Mouse (Mus musculus) lung, postnatal 10 days (tissue): ENCODE data around the gene Timm44.

Experiments used
- DNase-seq: peaks from one replicate; pipeline ENCODE4 v3.0.0; 2021

Gene Timm44

DNA sequence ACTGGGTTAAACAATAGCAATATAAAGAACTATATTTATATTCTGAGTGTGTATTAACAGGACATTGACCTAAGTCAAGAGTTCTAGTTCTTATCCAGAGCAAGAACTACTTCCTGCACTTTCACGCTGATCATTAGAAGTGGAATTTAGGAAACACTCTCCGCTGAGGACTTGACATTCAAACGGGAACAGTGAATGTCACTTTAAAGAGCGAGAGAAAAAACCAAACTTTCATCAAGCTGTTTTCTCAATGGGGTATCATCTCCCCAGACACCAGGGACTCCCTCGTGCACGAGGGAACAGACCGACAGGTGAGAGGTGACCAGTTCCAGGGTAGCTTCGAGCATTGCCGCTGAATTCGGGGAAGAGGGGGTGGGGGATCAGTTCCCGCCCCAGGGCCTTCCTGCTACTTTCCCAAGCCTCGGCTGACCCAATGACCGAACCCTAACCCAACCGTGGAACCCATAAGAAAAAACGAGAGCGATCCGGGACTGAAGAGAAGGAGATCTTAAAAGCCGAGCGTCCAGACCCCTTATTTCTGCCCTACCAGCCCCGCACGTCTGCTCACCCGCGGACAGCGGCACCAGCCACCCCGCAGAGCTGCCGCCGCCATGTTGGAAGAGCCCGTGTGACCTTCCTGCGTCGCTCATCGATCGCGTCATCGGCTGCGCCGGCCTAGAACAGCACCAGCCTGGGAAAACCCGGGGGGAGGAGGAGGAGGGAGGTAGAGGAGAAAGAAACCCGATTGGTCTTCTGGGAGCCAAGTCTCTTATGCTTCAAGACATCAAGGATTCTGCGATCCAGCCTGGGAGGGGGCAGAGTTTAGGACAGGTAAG lies at the start of gene Timm44:
TSS of gene Timm44 (minus strand) at position 639 of the 836 bp plus-strand sequence.
- DNase-seq = peak; percentile 98

DNA sequence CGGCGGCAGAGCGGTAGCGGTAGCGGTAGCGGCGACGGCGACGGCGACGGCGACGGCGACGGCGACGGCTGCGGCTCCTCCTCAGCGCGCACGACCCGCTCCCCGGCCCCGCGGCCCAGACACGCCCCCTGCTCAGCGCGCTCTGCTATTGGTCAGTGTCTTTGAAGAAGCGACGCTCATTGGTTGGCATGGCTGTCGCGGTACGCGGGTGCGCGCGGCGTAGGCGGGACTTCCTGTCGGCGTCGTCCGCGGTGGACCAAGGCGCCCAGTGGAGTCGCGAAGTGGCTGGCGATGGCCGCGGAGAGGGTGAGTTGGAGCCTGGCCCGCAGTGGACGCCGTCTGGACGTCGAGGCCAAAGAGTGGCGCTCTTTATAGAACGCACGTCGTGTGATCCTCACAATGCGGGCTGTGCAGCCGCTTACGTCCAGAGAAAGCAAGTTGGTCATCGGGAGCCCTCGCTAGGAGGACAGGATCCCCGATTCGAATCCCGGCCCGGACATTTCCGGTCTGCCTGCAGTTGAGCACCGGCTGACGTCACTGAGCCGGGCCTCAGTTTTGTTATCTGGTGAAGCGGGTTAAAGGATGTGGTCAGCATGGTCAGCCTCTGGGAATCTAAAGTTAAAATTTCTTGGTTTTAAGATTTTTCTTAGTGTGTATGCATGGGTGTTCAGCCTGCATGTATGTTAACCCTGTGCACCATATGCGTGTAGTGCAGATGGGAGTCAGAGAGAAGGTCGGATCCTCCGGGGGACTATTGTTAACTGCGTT lies 49.5 kb upstream of the Timm44 start, which contains the start of the genes Ccl25 and Elavl1:
TSS of gene Ccl25 (plus strand) at position 228 of the 768 bp plus-strand sequence.
TSS of gene Elavl1 (minus strand) at position 431 of the 768 bp plus-strand sequence.
- peak; percentile 98 for DNase-seq

DNA sequence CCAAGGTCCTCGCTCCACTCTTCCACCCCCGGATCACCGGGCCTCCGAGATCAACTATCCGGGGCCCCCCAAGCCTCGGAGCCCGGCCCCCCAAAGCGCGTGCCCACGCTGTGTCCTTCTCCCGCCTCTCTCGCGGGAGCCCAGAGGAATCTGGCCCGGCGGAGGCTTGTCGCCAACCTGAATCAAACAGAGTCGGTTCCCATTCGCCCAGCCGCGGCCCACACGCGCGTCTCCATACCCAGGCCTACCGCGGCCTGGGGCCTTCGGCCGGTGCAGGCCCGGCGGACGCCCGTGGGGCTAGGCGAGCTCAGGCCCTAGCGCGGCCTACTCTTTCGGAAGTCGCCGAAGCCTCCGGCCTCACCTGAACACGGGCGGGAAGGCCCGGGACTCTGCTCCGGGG lies 48.8 kb upstream of the Timm44 start:
- DNase-seq = peak; percentile 53

DNA sequence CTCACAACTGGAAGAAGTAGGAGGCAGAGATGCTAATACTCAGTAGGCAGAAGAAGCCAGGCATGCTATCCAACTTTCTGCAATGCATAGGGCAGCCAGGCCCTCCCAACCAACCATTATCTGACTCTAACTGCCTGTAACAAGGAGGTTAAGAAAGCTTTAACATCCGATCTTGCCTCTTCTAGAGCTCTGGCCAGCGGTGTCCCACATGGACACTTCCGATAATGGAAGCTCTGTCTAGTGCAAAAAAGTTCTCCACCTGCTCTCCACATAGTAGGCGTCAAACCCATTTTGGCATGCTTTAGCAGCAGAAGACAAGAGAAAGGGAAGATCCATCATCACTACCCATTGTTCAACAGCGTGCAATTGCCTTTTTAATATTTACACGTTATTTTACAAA lies 48.2 kb upstream of the Timm44 start:
- DNase-seq = no peak

DNA sequence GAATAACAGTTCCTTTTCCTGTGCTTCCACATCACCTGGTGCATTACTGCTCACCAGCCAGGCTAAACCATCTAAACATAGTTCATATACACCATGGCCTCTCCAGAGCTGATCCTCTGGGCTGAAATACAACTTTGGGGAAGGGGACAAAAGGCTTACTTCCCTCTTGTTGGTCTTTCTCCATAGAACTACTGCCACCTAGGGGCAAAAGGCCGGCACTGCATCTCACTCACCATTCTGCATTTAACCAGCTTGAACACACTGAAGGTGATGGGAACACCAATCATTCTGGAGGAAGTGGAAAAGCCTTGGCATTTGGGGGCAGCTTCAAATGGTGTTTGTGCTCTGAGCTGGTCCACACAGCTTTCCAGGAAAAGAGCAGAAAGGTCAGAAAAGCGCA lies 46.8 kb upstream of the Timm44 start:
- DNase-seq = peak; percentile 90

DNA sequence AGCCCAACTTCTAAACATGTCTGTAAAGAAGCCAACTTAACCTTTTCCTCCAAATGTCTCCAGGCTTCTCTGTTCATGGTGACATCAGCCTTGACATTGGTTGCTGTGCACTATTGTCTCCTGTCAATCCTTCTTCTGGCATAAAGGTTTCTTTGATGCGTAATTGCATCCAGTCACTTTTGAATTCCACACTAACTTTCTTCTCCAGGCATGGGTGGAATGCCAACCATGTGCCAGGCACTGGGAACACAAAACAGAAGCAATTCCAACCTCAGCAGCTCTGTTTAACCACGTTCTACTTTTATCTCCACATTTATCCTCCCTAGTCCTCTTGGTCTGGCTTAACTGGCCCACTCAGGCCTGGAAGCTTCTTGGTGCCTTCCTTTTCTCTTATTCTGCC lies 45.3 kb upstream of the Timm44 start:
- DNase-seq = no peak

DNA sequence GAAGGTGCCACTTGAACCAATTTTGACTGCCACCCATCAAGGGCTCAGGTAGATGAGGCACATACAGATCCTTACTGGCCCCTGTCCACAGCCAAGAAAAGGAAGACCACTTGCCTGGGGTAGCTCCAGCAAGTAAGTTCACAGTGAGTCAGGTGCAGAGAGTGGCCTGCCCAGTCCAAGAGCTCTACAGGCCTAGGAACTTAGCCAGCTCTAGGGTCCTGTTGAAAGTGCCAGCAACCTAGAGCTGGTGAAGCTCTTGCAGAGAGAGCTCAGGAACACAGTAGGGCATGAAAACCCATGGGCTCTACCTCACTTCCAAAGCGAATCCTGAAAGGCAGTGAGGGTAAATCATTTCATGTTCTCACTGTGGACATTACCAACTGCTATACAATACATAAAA lies 44.7 kb upstream of the Timm44 start:
- no peak for DNase-seq

DNA sequence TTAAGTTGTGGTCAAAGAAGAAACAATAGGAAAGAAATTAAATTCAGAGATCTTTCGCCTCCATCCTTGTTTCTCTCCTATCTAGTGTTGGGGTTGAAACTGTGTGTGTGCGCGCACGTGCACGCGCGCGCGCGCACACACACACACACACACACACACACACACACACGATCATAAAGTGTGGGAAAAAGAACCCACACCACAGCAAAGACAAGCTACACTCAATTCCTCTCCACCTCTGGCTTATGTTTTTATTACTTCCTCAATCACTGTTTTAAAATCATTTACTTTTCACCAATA lies 43.8 kb upstream of the Timm44 start:
- DNase-seq = no peak

DNA sequence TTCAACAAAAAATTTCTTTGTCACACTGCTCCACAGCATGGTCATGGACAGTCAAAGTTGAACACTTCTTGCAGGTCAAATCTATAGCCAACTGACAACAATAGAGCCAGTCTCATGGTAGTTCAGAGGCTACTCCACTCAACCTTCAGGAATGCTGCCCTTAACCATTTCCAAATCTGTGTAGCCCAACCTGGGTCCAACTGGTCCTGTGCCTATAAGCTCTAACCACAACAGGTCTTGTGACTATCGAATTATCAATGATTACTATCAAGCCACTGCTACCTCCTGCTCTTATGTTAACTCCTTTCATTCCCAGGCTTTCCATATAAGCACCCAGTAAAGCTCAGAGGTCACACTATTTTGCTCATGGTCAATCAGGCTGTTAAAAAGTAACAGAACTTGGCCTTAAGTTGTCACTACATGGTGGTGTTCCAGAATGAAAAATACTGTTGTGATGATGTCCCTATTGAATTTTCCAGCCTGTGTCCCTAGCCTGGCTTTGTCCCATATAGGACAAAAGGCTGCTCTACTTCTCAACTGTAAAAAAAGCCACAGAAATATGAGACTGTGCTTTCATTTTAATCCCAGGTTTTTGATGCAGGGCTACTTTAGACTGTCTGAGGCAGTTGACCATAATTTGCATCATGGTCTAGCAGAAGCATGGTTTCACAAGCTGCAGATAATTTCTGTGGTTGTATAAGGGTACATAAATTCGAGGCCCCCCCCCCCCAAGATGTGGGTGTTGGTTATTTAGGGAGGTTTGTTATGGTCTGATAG lies 43.3 kb upstream of the Timm44 start:
- DNase-seq = no peak

DNA sequence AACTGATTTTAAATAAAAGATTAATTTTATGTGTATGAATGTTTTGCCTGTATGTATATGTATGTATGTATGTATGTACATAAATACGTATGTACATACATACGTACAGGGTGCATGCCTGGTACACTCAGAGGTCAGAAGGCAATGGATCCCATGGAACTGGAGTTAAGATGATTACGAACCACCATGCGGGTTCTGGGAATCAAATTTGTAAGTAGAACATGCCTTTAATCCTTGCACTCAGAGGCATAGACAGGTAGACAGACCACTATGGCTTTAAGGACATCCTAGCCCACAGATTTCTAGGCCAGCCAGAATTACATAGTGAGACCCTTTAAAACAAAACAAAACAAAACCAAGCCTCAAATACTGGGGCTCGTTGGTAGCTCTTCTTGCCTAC lies 42.4 kb upstream of the Timm44 start:
- no peak for DNase-seq

DNA sequence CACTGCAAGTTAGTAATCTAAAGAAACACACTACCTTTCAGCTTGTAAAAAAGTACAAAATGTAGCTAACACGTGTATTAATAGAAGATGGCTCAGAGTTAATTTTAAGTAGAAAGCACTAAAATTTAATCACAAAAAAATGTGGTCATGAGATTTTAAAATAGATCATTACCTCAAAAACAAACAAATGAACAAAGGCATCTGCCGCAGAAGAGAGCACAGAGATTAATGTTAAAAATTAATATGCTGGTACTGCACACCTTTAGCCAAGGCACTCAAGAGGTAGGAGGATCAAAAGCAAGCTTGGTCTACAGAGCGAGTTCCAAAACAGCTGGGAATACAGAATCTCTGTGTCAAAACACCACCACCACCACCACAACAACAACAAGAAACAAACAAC lies 39.1 kb upstream of the Timm44 start:
- DNase-seq = no peak

DNA sequence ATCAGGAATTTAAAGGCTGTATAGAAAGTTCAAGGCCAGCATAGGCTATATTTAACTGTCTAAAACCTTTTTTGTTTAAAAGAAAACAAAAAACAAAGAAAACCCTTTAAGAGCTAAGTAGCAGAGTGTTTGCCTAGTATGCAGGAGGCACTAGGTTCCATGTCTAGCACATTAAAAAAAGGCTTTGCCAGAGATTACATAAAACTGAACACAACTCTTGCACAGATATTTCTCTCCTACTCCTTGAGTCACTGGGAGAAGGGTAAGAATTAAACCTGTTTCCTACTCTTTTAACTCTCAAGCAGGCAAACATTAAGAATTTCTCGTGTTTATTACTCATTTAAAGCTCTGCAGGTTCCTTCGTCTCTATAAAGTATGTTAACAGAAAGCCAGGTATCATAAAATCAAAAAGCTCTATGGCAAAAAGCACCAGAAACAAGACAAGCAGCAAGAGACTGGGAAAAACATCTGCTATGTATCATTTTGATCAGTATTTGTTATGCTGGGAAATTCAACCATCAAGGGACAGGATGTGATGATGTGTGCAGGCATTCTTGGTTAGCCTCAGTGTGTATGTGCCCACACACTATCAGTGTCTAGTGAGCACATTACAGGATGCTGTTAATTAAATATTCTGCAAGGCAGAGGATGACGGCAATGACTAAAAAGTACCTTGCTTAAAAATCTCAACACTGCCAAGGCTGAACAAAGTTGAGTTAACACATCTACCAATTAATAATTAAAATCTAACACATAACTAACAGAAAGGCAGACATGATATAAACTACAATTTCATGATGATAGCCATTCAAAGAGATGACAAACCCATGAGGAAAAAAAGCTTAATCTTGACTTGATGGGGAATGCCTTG lies 37.8 kb upstream of the Timm44 start:
- DNase-seq = no peak

DNA sequence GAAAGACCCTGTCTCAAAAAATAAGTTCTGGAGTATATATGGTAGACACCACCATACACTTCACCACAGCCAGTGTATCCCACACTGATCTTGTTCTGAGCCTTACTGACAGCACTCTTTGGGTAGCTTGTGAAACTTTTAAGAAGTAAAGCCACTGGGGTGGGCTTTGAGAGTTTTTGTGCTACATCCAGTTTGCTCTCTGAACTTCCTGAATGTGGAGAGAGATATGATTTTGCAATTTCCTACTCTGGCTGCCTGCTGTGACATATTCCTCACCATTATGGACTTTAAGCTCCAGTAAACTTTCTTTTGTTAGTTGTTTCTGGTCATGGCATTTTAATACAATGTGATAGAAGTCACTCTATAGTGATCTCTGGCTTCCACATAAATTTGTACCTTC lies 36.4 kb upstream of the Timm44 start:
- DNase-seq = no peak

DNA sequence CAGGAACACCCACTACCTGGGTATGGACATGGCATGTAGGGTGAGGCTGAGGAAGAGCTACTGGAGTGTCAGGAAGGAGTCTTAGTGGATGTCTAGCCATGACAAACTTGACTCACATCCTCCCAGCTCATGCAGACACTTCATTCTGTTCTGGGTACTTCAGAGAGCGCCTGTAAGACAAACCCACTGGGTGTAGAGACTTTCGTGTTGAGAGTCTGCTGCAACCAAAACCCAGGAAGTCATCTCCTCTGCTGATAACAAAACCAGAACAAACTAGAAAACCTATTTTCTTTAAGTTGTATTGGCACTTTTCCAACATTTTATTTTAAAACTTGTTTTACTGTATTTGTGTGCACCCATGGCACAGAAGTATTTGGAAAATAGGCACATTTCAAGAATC lies 30.1 kb upstream of the Timm44 start:
- DNase-seq = no peak

DNA sequence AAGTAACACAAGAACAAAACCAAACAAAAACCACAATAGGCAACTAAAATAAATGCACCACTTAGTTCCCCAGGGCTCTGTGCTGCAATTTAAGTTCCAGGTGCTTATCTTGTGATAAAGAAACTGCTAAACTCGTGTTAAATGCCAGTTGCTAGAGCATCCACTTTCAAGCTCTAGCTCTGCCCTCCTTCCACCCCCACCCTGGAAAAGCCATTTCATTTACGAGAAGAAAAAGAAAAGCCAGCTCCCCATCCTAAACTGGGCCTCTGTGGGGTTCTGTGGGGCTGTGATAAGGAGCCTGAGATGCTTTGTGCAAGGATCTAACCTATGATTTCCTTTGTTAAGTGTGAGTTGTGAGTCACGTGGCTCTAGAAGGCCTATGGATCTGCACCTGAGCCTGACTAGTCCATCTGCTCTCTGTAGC lies 28.4 kb upstream of the Timm44 start:
- no peak for DNase-seq

DNA sequence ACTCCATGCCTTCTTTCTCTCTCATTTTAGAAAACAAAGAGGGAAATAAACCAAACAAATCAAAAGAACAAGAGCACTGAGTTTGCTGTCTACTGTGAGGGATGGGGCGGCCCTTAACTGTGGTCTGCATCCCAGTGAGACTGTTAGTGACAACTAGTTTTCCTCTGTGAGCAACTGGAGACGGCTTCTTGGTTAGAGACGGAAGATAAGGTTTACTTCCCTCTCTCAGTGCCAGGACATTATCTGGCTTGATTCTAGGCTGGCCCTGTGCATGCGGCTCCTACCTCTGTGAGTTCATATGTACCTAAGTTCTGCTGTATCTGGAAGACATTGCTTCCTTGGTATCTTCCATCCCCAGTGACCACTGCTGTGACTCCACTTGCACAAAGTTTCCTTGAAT lies 22.1 kb upstream of the Timm44 start:
- no peak for DNase-seq

DNA sequence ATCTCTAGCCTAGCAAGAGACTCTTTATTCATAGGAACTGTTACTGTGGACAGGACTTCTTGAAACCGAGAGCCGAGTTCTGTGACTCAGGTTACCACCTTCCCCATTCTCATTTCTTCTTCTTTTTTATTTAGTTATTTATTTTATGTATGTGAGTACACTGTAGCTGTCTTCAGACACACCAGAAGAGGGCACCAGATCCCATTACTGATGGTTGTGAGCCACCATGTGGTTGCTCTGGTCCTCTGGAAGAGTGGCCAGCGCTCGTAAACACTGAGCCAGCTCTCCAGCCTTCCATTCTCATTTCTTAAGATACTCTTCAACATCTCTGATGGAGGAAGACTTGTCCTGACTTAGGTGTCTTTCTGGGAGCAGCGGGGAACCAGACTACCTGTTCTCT lies 17.0 kb upstream of the Timm44 start:
- no peak for DNase-seq

DNA sequence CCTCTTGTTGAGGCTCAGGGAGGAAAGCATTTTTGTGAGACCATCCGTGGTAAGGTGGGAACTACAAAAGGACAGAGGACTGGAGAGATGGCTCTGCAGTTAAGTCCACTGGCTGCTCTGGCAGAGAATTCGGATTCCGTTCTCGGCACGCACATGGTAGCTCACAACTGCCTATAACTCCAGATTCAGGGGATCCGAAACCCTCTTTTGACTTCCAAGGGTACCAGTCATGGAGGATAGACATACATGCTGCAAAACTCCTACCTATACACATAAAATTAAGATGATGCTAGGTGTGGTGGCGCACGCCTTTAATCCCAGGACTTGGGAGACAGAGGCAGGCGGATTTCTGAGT lies 375 bp upstream of the Timm44 start:
- DNase-seq = no peak

DNA sequence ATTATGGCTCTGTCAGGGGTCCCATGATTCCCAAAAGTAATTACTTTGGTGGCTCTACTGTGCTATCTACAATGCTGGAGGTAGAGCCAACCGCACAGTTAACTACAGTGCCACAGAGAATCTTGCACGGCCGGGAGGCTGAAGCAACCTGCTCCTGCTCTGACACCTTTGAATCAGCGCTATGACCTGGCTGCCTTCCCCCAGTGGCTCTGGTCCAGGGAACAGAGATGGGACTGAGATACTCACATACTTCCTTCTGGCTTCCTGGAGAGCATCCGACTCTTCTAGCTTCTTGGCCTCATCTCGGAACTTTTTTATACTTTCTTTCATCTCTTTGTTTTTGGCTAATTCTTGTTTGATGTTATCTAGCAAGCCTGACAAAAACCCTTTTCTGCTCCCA lies 6.1 kb downstream of the Timm44 start:
- no peak for DNase-seq

DNA sequence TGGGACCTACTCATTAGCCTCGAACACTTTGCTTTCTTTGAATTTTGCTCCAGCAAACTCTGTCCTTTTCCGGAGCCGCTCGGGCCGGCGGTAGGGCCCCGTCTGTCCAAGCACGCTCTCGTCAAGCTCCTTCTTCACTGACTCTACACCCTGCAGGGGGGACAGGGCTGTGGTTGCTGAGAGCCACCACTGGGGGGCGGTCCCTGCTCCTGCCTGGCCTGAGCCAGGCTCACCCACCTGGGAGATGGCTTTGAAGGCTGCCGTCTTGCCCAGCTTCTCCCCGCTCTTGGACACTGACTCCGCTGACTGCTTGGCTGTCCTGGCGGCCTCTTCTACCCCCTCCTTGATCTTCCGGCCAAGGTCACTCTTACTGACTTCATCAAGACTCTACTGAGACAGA lies 8.1 kb downstream of the Timm44 start:
- DNase-seq = no peak

DNA sequence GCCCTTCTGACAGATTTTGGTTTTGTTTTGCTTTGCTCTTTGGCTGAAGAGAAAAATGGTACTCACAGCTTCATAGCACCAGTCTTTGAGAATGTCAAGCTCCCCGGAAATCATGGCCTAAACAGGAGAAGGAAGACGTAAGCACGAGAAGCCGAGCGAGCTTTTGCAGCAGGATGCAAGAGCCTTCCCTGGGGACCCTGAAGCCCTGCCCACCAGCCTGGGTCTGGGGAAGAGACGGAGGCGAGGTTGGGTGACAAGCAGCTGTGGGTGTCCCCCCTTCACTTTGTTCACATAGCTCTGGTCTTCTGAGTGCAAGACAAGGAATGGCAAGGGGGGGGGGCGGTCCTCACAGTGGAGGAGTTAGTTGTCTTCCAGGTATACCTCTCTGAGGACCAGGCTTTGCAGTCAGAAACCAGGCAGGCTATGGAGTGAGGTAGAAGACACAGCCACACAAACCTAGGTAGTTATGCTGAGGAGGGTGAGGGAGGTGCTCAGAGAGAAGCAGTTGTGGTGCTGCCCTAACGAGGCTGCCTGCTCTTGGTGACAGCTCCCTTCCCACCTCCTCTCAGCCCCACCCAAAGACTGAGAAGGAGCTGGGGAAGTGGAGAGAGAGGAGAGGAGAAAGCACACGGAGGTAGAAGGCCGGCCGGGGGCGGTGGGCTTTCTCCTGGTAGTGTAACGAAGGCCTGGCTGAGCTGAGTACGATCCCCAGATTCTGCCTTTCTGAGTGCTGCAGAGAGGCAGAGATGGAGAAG lies 10.4 kb downstream of the Timm44 start:
- peak; percentile 60 for DNase-seq
